Comparison of ENCODE assay signal across 8 mouse cellular contexts in genomic region chr4:110285346-110286330, GRCm38 (mm10).
A peak's percentile ranks its signal among the peaks of the same experiment; 100 is the strongest.
DNase-seq lines count a peak whose midpoint lies in the region; ATAC-seq and TF ChIP-seq lines count a peak whose summit lies in the region.

No protein-coding gene starts in this region.

- TF ChIP-seq CTCF in cortical plate, adult 2 months (IDR thresholded peaks at IDR 0.05; ENCODE audit: extremely low read depth, insufficient read depth, low read length) = no peak

- no peak; the same call in 1 of the 2 replicates for ATAC-seq in hindbrain, embryonic 15.5 days (ENCODE audit: low FRiP score, low read depth)
- peak; percentile 74 for ATAC-seq in midbrain, embryonic 14.5 days (ENCODE audit: low FRiP score, low TSS enrichment)
- ATAC-seq in granulocyte monocyte progenitor cell, adult 5-6 weeks (replicated peaks; ENCODE audit: poor library complexity, severe bottlenecking) = no peak

- H3K4me2 ChIP-seq in hindbrain, embryonic 15.5 days = peak overlapping the region; percentile 55
- H3K4me2 ChIP-seq in midbrain, embryonic 14.5 days (ENCODE audit: low read length) = peak overlapping the region; percentile 71

- DNase-seq in layer of hippocampus, adult 11-12 months (ENCODE audit: low spot score) = peak; percentile 25
- no peak for DNase-seq in layer of hippocampus, postnatal 36 days
- peak; percentile 89 for DNase-seq in midbrain, embryonic 14.5 days
- DNase-seq in spleen, postnatal 14 days (ENCODE audit: low spot score in 2 of 2) = no peak
- no peak for DNase-seq in urinary bladder, postnatal 14 days (ENCODE audit: low spot score)

- no peaks in the 10 kb centered on the region for H3K36me3 ChIP-seq in hindbrain, embryonic 15.5 days
- no peaks in the 10 kb centered on the region for H3K36me3 ChIP-seq in midbrain, embryonic 14.5 days (ENCODE audit: control insufficient read depth, insufficient read depth, low read length)

- WGBS in hindbrain, embryonic 15.5 days = 7% methylated on average over 15 of the region's 15 CpGs
- WGBS in midbrain, embryonic 14.5 days = 2% methylated on average over 15 of the region's 15 CpGs

- H3K4me1 ChIP-seq in cortical plate, adult 2 months (ENCODE audit: control insufficient read depth, insufficient read depth, low read length) = no peaks in the 10 kb centered on the region
- H3K4me1 ChIP-seq in hindbrain, embryonic 15.5 days (replicated peaks) = peaks cover 16% of the 10 kb centered on the region
- peaks cover 28% of the 10 kb centered on the region for H3K4me1 ChIP-seq in midbrain, embryonic 14.5 days (ENCODE audit: control insufficient read depth, insufficient read depth, low read length)

- H3K9me3 ChIP-seq in hindbrain, embryonic 15.5 days = no peaks in the 10 kb centered on the region
- H3K9me3 ChIP-seq in midbrain, embryonic 14.5 days (ENCODE audit: control insufficient read depth, low read length) = no peaks in the 10 kb centered on the region

- H3K27me3 ChIP-seq in hindbrain, embryonic 15.5 days = no peaks in the 10 kb centered on the region
- no peaks in the 10 kb centered on the region for H3K27me3 ChIP-seq in midbrain, embryonic 14.5 days (ENCODE audit: control insufficient read depth, insufficient read depth, low read length)

- H3K27ac ChIP-seq in cortical plate, adult 2 months (ENCODE audit: insufficient read depth, low read length) = peak overlapping the region; percentile 65
- peak overlapping the region; percentile 92 for H3K27ac ChIP-seq in hindbrain, embryonic 15.5 days (replicated peaks)
- peak overlapping the region; percentile 96 for H3K27ac ChIP-seq in midbrain, embryonic 14.5 days (replicated peaks; ENCODE audit: low read depth, low read length)

- H3K4me3 ChIP-seq in cortical plate, adult 2 months (ENCODE audit: insufficient read depth, low read length) = peak overlapping the region; percentile 58
- peak overlapping the region; percentile 47 for H3K4me3 ChIP-seq in hindbrain, embryonic 15.5 days
- H3K4me3 ChIP-seq in midbrain, embryonic 14.5 days (replicated peaks; ENCODE audit: low read depth, low read length) = peak overlapping the region; percentile 50

- peak overlapping the region; percentile 67 for H3K9ac ChIP-seq in hindbrain, embryonic 15.5 days
- H3K9ac ChIP-seq in midbrain, embryonic 14.5 days (replicated peaks; ENCODE audit: low read length) = peak overlapping the region; percentile 85

- TF ChIP-seq POLR2A in cortical plate, adult 2 months (IDR thresholded peaks at IDR 0.05; ENCODE audit: extremely low read depth, insufficient read depth, low read length) = peak; percentile 50

Comparison
In these comparisons a context has a peak if more than half of its experiments do, and no peak if none do; other contexts are left out.
1. DNase-seq: peak in layer of hippocampus, adult 11-12 months (single experiment) and midbrain, embryonic 14.5 days (single experiment); none in layer of hippocampus, postnatal 36 days (0 of 2), spleen, postnatal 14 days (0 of 2) and urinary bladder, postnatal 14 days (single experiment).
2. Peak in every context shown above with its lines, with median percentiles within 50 percentile points of each other: H3K27ac ChIP-seq and H3K4me3 ChIP-seq.